Comparison of ENCODE assay signal across 8 mouse cellular contexts in genomic region chr11:98964616-98965415, GRCm38 (mm10). TPM values are rescaled to one million over a fixed set of nuclear protein-coding genes. Genes with fewer than 3 reads are reported as not detected.
DNase-seq lines count a peak whose midpoint lies in the region; ATAC-seq lines count a peak whose summit lies in the region.

No protein-coding gene starts in this region.

- H3K9ac ChIP-seq in heart, embryonic 15.5 days, result peak overlapping the region; percentile 53
- peak overlapping the region; percentile 44 for H3K9ac ChIP-seq in neural tube, embryonic 15.5 days (replicated peaks)

- peaks cover 22% of the 10 kb centered on the region for H3K36me3 ChIP-seq in heart, embryonic 15.5 days
- H3K36me3 ChIP-seq in limb, embryonic 10.5 days, result peaks cover 35% of the 10 kb centered on the region
- H3K36me3 ChIP-seq in neural tube, embryonic 15.5 days, result no peaks in the 10 kb centered on the region

- H3K4me3 ChIP-seq in heart, embryonic 15.5 days, result peak overlapping the region; percentile 70
- H3K4me3 ChIP-seq in limb, embryonic 10.5 days, result peak overlapping the region; percentile 80
- peak overlapping the region; percentile 64; the same call in 1 of the 2 replicates for H3K4me3 ChIP-seq in neural tube, embryonic 15.5 days (replicated peaks)

- no peaks in the 10 kb centered on the region for H3K27me3 ChIP-seq in heart, embryonic 15.5 days
- H3K27me3 ChIP-seq in limb, embryonic 10.5 days (ENCODE audit: low read depth, poor library complexity, severe bottlenecking), result no peaks in the 10 kb centered on the region
- no peaks in the 10 kb centered on the region for H3K27me3 ChIP-seq in neural tube, embryonic 15.5 days (replicated peaks)

- DNase-seq in gastrocnemius, adult 18-20 months (ENCODE audit: low spot score), result peak; percentile 69
- no peak for DNase-seq in gastrocnemius, postnatal 14 days
- DNase-seq in embryo, embryonic 11 days, result peak; percentile 59
- DNase-seq in limb, embryonic 10.5 days (ENCODE audit: low spot score), result peak; percentile 66
- DNase-seq in right cerebral cortex, postnatal 14 days, result no peak

- ATAC-seq in heart, embryonic 15.5 days (replicated peaks; ENCODE audit: insufficient number of reproducible peaks, insufficient read depth, low FRiP score, low read depth), result no peak
- ATAC-seq in neural tube, embryonic 15.5 days (ENCODE audit: low FRiP score), result no peak
- ATAC-seq in erythroblast, adult 5-6 weeks (replicated peaks; ENCODE audit: low FRiP score, poor library complexity, severe bottlenecking), result no peak

- intact Hi-C loops in gastrocnemius, postnatal 14 days (cut with DNase I; ENCODE audit: low total_unique reads), result no loop called here

- peak overlapping the region; percentile 95 for H3K4me2 ChIP-seq in heart, embryonic 15.5 days
- H3K4me2 ChIP-seq in neural tube, embryonic 15.5 days, result peak overlapping the region; percentile 99

- WGBS in heart, embryonic 15.5 days, result 35% methylated on average over 15 of the region's 15 CpGs
- WGBS in limb, embryonic 10.5 days, result 19% methylated on average over 15 of the region's 15 CpGs
- WGBS in neural tube, embryonic 15.5 days, result 15% methylated on average over 15 of the region's 15 CpGs

- H3K9me3 ChIP-seq in heart, embryonic 15.5 days (replicated peaks), result no peaks in the 10 kb centered on the region
- H3K9me3 ChIP-seq in limb, embryonic 10.5 days (replicated peaks), result no peaks in the 10 kb centered on the region
- no peaks in the 10 kb centered on the region for H3K9me3 ChIP-seq in neural tube, embryonic 15.5 days (replicated peaks)

- H3K27ac ChIP-seq in heart, embryonic 15.5 days, result peak overlapping the region; percentile 91
- peak overlapping the region; percentile 89 for H3K27ac ChIP-seq in limb, embryonic 10.5 days
- H3K27ac ChIP-seq in neural tube, embryonic 15.5 days (replicated peaks), result peak overlapping the region; percentile 83

- peaks cover 99% of the 10 kb centered on the region for H3K4me1 ChIP-seq in heart, embryonic 15.5 days (replicated peaks)
- H3K4me1 ChIP-seq in limb, embryonic 10.5 days, result peaks cover 100% of the 10 kb centered on the region
- H3K4me1 ChIP-seq in neural tube, embryonic 15.5 days, result peaks cover 100% of the 10 kb centered on the region

RNA-seq across cellular contexts. Expression of gene Gjd3, which starts 18.0 kb away (rescaled TPM):
- not detected for total RNA-seq in gastrocnemius, adult 18-20 months (2021)
- not detected for total RNA-seq in gastrocnemius, postnatal 14 days (2021)
- polyA plus RNA-seq in heart, embryonic 15.5 days (2015; fragmentation: Nextera tagmentation; extraction: Ambion mirVana), result 3.6 and 4.4 TPM in 2 replicates
- polyA plus RNA-seq in limb, embryonic 10.5 days (2016; fragmentation: Nextera tagmentation; extraction: Ambion mirVana), result 0.24 and 0.29 TPM in 2 replicates
- polyA plus RNA-seq in neural tube, embryonic 15.5 days (2015; fragmentation: Nextera tagmentation; extraction: Ambion mirVana), result 2.2 and 3.0 TPM in 2 replicates
- total RNA-seq in erythroblast, adult 5-6 weeks (2015; ENCODE audit: low replicate concordance), result not detected in 2 replicates
- total RNA-seq in erythroblast, adult 5-6 weeks (2017; ENCODE audit: low replicate concordance), result not detected in 2 replicates

RNA-seq across cellular contexts. Expression of gene Rara, which starts 37.2 kb away (rescaled TPM):
- total RNA-seq in gastrocnemius, adult 18-20 months (2021), result 10 to 100 TPM; 12.9 to 13.2 TPM
- total RNA-seq in gastrocnemius, postnatal 14 days (2021), result 10 to 100 TPM; 13.7 to 19.7 TPM
- polyA plus RNA-seq in heart, embryonic 15.5 days (2015; fragmentation: Nextera tagmentation; extraction: Ambion mirVana), result 26.2 and 31.0 TPM in 2 replicates
- 38.4 and 43.7 TPM in 2 replicates for polyA plus RNA-seq in limb, embryonic 10.5 days (2016; fragmentation: Nextera tagmentation; extraction: Ambion mirVana)
- 17.3 and 19.9 TPM in 2 replicates for polyA plus RNA-seq in neural tube, embryonic 15.5 days (2015; fragmentation: Nextera tagmentation; extraction: Ambion mirVana)
- total RNA-seq in erythroblast, adult 5-6 weeks (2015; ENCODE audit: low replicate concordance), result 13.1 and 13.2 TPM in 2 replicates
- 2.8 TPM in 2 replicates for total RNA-seq in erythroblast, adult 5-6 weeks (2017; ENCODE audit: low replicate concordance)

RNA-seq across cellular contexts. Expression of gene Cdc6, which starts 57.2 kb away (rescaled TPM):
- total RNA-seq in gastrocnemius, adult 18-20 months (2021), result under 1 TPM; 0.09 to 0.26 TPM
- total RNA-seq in gastrocnemius, postnatal 14 days (2021), result 1 to 10 TPM in 1 of 2 experiments, under 1 TPM in 1; 0.78 to 1.3 TPM
- 14.2 and 20.4 TPM in 2 replicates for polyA plus RNA-seq in heart, embryonic 15.5 days (2015; fragmentation: Nextera tagmentation; extraction: Ambion mirVana)
- polyA plus RNA-seq in limb, embryonic 10.5 days (2016; fragmentation: Nextera tagmentation; extraction: Ambion mirVana), result 69.9 and 79.5 TPM in 2 replicates
- 3.8 and 12.0 TPM in 2 replicates for polyA plus RNA-seq in neural tube, embryonic 15.5 days (2015; fragmentation: Nextera tagmentation; extraction: Ambion mirVana)
- 20.0 and 20.1 TPM in 2 replicates for total RNA-seq in erythroblast, adult 5-6 weeks (2015; ENCODE audit: low replicate concordance)
- 46.7 and 54.2 TPM in 2 replicates for total RNA-seq in erythroblast, adult 5-6 weeks (2017; ENCODE audit: low replicate concordance)

RNA-seq across cellular contexts. Expression of gene Top2a, which starts 59.2 kb away (rescaled TPM):
- under 1 TPM; 0.09 to 0.21 TPM for total RNA-seq in gastrocnemius, adult 18-20 months (2021)
- 10 to 100 TPM; 13.8 to 16.9 TPM for total RNA-seq in gastrocnemius, postnatal 14 days (2021)
- 149 and 159 TPM in 2 replicates for polyA plus RNA-seq in heart, embryonic 15.5 days (2015; fragmentation: Nextera tagmentation; extraction: Ambion mirVana)
- 291 and 354 TPM in 2 replicates for polyA plus RNA-seq in limb, embryonic 10.5 days (2016; fragmentation: Nextera tagmentation; extraction: Ambion mirVana)
- polyA plus RNA-seq in neural tube, embryonic 15.5 days (2015; fragmentation: Nextera tagmentation; extraction: Ambion mirVana), result 25.8 and 71.2 TPM in 2 replicates
- total RNA-seq in erythroblast, adult 5-6 weeks (2015; ENCODE audit: low replicate concordance), result 132 and 152 TPM in 2 replicates
- total RNA-seq in erythroblast, adult 5-6 weeks (2017; ENCODE audit: low replicate concordance), result 334 and 394 TPM in 2 replicates

Comparison
In these comparisons a context has a peak if more than half of its experiments do, and no peak if none do; other contexts are left out.
1. DNase-seq: peak in gastrocnemius, adult 18-20 months (single experiment), embryo, embryonic 11 days (single experiment) and limb, embryonic 10.5 days (single experiment); none in gastrocnemius, postnatal 14 days (single experiment) and right cerebral cortex, postnatal 14 days (single experiment).
2. RNA of gene Cdc6, which starts 57.2 kb away (total RNA-seq): 20.0 to 54.2 TPM in erythroblast, adult 5-6 weeks; 0.78 to 1.3 TPM in gastrocnemius, postnatal 14 days and 0.09 to 0.26 TPM in gastrocnemius, adult 18-20 months; every median in the first group is over 4 times any median in the second.
3. Peak in every context shown above with its lines, with median percentiles within 50 percentile points of each other: H3K27ac ChIP-seq and H3K4me3 ChIP-seq.